Mouse (Mus musculus): ENCODE measurements around the gene Adarb2.

Gene Adarb2

DNA sequence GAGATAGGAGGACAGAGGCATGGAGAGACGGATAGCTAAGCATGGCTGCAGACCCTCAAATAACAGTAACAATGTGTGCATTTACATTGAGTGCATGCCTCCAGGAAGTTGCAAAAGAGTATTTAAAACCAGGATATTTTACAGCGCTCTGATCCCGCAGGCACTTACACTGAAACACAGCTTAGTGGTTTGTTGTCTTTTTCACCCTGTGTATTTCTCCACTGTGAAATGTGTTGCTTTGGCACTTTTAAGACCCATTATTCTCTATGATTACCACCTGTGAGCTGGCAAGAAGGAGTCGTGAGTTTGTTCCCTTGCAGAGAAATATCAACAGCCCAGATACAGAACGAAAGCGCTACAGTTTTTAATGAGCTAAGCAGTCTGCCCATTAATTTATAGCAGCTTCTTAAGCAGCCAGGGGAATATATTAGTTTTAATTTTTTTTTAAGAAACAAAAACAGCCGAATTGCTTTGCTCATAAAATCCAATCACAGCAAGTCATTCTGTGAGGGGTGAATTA is 167.3 kb downstream of the Adarb2 start:
- no peak for DNase-seq

- no peak for DNase-seq
These were observed 185.9 kb downstream of the Adarb2 start for GRCm38 (mm10) chr13:8388541-8388940.

GRCm38 (mm10) chr13:8400265-8401041 is 197.8 kb downstream of the Adarb2 start:
- no peak for DNase-seq

DNA sequence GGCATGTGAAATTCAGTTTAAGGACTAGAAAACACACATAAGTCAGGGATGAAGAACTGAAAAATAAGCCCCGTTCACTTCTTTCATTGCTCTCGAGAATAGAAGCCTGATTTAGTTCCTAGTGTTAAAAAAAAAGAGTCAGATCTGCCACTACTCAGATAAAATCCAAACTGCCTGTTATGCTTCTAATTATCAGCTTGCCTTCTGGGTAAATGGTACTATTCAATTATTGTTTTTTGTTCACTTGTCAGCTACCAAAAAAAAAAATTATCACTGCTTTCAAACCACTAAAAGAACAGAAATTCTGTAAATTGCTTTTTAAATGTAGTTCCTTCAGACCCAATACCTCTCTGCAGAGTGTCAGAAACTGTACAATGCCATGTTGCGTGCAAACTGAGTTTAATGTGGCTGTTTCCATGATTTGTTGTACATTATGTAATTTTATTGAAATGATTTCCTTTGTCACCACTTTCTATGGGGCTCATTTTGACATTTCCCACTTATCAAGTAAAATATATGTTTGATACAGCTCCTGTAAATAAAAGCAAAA is 199.7 kb downstream of the Adarb2 start:
- no peak for DNase-seq

- DNase-seq = no peak
These were observed 203.4 kb downstream of the Adarb2 start for GRCm38 (mm10) chr13:8406020-8406419.

DNA sequence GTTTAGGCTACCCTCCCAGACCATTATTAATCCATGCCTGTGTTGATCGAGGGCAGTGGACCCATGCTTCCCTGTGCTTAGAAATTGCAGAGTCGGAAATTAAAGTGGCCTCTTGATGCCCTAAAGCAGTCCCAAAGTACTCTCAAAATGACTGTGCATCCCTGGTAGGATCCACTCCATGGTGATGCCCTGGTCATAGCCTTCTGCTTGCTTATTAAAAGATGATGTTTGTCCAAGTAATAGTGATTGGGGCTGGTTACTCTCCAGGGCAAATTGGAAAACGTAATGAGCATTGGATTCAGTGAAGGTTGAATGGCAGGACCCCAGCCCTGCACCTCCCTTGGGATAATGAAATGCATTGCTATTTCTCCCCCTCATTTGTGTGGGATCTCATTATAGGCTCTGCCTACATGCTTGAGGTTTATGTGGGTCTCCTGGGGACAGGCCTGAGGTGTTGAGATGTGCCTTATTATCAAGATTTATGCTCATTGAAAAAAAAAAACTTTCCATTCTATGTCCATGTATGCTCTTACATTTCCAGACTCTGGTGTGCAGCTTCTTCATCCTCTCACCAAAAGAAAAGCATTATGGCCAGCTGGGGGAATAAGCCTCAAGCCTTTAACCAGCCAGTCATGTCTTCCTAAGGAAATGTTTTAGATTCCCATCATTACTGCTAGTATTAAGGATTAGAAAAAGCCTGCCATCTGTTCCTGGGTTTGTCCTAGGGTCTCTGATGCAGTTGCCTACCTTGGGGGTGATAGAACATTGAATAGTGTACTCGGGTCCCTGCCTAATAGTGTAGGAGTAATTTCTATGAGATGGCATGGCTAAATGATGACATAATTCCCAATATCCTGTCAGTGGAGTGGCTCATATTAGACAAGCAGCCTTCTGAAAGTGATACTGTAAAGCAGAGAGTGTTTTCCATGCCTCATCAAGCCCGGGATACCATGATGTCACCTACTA is 208.0 kb downstream of the Adarb2 start:
- DNase-seq = no peak

DNA sequence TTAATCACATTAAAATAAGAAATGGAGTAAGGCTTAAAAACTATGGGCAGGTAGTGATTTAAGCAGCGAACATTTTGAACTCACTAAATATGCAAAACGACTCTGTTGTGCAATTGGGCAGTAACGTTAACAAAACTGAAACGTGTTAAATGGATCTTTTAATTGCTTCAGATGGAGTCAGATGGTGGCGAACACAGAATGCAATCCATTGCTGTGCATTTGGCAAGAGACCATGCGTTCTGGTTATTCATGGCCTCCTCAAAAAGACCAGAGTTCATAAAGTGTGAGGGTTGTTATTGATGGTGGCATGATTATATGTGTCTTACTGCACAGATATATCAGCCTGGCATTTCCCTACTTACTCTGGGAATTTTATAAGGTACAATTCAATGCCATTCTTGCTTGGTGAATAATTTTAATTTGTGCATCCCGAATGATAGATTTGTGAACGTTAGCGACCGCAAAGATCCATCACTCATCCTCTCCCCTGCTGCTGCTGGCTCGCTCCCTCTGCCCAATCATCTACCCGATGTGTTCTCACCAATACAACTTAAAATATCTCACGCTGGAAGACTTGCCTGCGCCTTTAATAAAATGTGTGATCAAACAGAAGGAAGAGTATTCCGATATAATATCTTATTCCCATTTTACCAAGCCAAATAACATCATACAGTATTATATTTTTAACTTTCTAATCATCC is 221.5 kb downstream of the Adarb2 start:
- DNase-seq = no peak

GRCm38 (mm10) chr13:8439188-8439835 is 236.6 kb downstream of the Adarb2 start:
- no peak for DNase-seq

DNA sequence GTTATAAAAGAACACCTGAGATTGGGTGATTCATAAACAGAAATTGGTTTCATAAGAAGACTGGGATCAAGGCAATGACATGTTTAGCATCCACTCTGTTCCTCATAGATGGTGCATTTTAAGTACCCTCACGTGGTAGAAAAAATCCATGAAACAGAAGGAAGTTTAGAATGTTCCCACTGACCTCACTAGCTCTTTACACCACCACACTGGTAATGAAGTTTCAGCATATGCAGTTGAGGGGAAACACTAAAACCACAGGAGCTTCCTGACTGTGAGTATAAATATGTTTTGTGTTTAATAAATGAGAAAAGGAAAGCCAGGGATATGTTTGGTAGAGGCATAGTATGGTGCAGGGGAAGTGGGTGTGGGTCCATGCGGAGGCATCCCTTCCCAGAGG is 242.7 kb downstream of the Adarb2 start:
- DNase-seq = no peak

GRCm38 (mm10) chr13:8448192-8448879 is 245.7 kb downstream of the Adarb2 start:
- DNase-seq = peak in 1 of 2 experiments; percentile 2

DNA sequence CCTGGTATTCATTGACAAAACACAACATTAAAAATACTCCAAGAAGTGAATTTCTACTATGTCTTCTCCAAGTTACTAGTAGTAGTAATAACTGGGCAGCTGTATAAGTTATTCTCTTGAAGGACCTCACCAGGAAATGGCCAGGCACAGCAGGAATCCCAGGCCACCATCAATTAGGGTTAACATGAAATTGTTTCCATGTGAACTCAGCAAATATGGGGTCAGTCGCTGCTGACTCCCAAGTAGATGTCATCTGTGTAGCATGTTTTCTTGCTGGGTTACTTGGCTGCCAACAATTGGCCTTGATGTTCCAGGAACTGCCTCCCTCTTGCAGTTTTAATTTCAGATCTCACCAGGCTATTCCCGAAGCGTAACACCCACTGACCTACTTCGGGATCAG is 248.9 kb downstream of the Adarb2 start:
- DNase-seq = no peak

DNA sequence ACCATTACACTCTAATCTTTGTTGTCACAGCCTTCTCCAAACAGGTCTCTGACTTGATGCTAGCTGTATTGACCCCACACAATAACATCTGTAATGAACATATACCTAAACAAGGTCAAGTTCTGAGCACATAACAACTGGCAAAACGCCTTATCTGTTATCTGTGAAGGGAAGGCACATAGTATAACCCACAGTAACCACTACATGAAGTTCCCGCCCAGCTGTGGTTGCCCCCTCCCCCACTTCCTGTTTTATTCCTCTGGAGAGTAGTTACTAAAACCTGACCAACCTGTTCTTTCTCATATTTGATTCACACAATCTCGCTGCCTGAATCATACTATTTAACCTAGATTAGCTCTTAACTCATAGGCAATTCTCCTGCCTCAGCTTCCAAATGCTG is 254.2 kb downstream of the Adarb2 start:
- DNase-seq = no peak

- DNase-seq = no peak
These were observed 255.2 kb downstream of the Adarb2 start for GRCm38 (mm10) chr13:8457831-8458230.

DNA sequence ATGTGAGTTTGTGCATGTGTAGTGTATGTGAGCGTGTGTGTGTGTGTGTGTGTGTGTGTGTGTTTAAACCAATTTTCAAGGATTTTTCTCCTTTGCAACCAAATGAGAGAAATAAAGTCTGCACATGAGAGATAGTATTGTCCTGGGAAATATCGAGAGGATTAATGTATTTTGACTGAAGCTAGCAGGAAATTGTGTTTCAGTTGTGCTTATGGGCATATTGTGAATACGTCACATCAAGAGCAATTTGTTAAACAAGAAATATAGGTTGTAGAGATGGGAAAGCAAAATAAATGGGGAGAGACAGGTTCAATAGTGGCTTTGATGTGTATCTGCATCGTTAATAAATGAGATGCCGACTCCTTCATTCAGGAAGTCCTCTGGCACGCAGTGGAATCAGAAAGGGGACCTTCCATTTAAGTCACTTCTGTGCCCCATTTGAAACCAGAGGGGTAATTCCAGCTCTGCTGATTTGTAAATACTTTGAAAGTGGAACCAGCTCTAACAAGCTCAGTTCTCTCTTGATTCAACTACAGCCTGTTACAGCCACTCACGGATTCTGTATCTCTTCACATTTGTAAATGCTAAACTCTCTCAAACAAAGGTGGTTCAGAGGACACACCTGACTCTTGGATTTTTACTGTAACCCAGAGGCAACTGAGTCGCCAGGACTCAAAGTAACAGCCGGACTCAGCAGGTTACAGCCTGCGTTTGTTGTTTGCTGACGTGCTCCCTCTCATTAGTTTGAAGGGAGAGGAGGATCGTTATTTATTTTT is 265.1 kb downstream of the Adarb2 start:
- no peak for DNase-seq

DNA sequence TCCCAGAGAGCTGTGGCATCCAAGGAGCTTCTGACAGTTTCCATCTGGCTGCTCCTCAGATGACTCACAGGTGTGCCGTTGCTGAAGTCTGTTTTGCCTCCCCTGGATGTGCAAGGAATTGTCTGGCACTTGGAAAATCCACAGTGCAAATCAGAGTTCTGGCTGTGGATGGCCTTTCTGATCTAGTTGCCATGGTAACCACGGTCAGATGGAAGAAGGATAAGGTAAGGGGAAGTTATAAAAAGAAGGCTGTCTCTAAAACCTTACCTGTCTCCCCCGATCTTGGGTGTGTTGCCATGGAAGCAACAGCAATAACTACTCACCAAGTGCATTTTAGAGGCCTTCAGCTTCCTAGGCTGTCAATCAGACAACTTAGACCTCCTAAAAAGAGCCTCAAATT is 273.6 kb downstream of the Adarb2 start:
- no peak for DNase-seq

- no peak for DNase-seq
These were observed 276.1 kb downstream of the Adarb2 start for GRCm38 (mm10) chr13:8478731-8479130.

- no peak for DNase-seq
These were observed 277.3 kb downstream of the Adarb2 start for GRCm38 (mm10) chr13:8479970-8480369.

GRCm38 (mm10) chr13:8481347-8481746 is 278.7 kb downstream of the Adarb2 start:
- DNase-seq = no peak

DNA sequence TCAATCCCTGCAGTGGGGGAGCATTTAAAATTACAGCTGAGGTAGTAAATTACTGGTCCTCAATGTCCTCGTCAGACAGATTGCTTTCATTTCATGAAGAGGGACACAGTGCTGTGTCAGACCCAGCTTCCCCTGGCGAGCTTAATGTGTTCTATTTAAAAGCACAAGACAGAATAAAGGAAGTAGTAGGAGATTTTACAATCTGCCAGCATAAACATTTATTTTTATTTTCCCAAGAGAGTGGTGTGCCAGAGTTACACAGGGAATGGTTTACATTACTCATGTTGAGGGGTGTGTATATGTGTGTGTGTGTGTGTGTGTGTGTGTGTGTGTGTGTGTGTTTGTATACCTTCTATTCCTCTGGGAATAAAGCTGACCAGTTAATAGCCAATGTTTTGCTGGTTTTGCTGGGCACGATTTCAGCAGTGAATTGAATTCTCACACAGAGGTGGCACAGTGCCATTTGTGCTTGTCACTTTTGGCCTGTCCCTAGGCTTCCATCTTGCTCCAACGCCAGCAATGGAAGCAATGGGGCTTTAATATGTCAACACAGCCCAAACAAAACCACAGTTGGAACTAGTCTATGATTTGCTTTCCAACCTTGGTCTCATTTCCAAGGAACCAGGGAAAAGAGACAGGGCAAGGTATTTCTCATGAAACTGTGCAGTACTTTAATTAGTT is 282.1 kb downstream of the Adarb2 start:
- peak; percentile 20 to 37 for DNase-seq
